Mouse (Mus musculus): Measurements from ENCODE around the gene Erlin1. TPM values are rescaled to one million over a fixed set of nuclear protein-coding genes. Genes with fewer than 3 reads are reported as not detected.

Gene Erlin1
- total RNA-seq, 2 experiments from 2014 or later: 17.7 to 28.0 TPM

DNA sequence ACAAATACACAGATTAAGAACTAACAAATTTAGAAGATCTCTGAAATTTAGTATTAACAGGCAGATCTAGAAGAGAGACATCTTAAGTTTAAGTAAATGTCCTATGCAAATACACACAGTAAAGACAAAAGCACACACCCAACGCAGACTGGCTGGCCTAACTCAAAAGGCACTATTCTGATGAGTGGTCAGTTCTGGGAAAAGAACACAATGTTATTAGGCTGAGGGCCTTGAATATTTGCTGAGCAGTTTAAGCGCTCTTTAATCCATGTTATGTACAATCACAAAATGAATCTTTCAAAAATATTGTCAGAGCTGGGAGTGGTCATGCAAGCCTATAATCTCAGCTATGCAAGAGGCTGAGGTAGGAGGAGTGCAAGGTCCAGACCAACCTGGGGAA is 4.9 kb downstream of the Erlin1 start:
- no peak for DNase-seq (ENCODE audit: low spot score in 2 of 2)

DNA sequence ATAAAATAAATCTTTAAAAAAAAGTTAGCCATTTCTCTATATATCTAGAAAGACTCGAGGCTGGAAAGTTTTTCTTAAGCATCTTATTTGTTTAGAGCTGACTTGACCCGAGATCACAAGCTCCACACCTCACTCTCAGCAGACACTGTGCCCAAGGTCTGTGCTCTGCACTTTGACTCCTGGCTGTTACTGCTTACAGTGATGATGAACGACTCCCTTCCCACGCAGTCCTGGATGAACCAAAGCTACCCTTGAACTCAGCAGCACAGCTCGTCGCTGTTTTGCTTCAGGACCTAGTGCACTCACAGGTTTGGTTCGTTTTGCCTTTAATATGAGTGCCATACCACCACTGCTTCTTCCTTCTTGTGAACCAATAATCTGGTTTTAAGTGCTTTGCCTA is 5.8 kb downstream of the Erlin1 start:
- DNase-seq (ENCODE audit: low spot score in 2 of 2): no peak

DNA sequence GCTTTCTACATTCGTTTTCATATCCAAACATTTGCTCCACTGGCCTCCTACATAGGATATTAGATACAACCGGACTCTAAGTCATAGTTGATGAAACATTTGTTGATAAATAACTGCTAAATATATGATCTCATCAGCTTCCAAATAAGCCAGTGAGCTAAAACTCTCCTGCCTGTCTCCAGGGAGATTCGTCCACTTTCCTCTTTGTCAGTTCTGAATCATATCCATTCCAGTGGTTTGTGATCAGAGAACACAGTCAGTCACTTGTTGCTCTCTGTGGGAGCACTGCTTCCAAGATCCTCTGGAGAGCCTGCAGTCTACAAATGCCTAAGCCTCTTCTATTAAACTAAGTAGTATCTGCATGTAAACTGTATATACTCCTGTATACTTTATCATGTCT is 9.4 kb downstream of the Erlin1 start:
- DNase-seq (ENCODE audit: low spot score in 2 of 2): no peak

DNA sequence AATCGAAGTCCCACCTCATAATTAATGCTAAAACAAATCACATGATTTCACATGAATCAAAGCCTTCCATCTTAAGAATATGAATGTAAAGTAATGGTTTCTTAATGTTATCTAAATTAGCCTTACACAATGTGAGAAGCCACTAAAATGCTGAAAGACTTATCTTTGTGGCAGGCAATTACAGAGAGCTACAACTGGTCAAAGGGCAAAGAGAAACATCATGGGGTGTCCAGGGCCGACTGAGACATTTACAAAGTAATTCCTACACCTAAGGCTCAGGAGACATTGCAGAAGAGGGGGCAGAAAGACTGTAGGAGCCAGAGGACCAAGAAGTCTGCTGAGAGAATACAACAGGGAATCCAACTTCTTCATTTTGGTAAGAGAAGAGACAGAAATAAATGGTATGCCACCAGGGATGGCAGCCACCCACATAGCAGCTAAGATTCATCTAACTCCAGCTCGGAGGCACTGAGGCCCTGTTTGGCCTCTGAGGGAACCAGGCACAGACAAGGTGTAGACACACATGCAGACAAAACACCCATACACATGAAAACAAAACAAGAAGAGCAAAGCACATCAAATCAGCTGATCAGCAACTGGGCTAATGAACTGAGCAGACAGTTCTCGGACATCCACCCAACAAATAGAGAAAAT is 14.3 kb downstream of the Erlin1 start:
- no peak for DNase-seq (ENCODE audit: low spot score in 2 of 2)

DNA sequence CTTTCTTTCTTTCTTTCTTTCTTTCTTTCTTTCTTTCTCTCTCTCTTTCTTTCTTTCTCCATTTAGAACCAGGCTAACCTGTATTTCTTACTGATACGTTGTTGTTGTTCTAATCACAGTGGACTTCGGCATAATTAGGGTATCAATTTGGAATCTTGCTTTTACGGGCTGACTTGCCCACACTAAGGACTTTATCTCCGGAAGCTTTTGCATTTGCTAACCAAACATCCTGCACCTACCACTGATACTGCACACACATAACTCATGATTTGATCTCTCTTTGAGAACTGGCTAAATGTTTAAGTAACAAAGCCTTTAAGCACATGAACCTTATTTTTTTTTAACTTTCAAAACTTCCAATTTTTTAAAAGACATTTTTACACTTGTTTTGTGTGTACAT is 19.2 kb downstream of the Erlin1 start:
- DNase-seq (ENCODE audit: low spot score in 2 of 2): no peak

DNA sequence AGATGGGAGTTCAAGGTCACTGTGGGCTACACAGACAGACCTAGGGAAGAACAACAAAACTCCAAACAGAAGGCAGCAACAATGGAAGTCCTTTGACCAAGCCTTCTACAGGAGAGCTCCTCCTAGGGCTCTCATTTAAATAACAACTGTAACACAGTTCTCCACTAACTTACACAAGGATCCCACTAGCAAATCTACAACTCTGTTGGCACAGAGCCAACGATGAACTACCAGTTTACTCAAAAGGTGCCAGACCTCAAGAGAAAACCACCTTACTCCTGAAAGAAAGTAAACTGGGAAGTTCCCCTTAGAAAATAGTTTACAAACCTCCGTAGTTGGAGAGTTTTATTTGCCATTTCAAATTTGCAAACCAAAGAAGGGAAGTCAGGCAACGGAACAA is 20.3 kb downstream of the Erlin1 start:
- DNase-seq (ENCODE audit: low spot score in 2 of 2): no peak

DNA sequence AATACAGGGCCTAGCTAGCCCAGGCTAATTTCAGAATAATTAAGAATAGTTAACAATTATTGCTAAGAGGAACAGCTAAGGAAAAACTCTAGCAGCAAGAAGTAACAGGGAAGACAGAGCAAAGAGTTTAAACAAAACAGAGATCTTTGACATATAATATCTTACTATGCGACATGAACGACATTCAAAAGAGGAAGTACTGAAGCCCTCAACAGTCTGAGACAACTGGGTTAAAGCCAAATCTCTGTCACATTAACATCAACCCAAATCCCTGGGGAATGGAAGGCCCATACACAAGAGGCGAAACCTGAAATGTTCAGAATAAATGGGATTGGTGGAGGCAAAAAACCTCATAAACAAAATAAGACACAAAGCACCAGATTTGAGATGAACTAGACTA is 23.7 kb downstream of the Erlin1 start:
- DNase-seq (ENCODE audit: low spot score in 2 of 2): no peak

DNA sequence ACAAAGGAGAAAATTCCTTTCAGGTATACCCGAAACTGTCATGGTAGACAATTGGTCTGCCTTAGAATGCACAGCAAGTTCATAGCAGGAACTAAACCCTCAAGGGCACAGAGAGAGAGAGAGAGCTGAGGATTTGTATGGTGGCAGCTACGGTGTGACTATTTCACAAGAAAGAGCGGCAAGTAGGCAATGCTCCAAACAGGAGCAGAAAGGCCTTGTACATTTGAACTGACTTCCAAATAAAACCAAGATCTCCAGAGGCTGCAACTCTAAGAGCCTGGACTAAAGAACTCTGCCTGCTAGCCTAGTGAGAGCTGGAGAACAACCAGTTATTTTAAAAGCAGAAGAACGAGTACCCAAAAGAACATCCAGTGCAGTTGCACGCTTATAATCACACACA is 27.5 kb downstream of the Erlin1 start:
- DNase-seq (ENCODE audit: low spot score in 2 of 2): no peak

DNA sequence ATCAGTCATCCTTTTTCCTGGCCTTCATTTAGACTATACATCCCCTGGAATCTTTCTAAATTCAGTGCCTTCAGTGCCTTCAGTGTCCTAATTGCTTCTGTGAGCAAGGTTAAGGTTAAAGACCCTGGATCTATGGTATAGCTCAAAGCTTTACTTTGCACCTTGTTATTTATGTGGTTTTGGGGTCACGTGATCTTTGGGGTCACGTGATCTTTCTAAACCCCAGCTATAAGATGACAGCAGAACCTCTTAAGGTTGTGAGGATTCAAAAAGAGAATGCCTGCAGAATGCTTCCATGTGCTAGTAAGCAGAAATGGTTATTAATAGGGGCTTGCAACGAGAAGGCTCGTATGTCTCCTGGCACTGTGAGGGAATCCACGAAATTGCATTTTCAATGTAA is 36.2 kb downstream of the Erlin1 start:
- DNase-seq (ENCODE audit: low spot score in 2 of 2): no peak

DNA sequence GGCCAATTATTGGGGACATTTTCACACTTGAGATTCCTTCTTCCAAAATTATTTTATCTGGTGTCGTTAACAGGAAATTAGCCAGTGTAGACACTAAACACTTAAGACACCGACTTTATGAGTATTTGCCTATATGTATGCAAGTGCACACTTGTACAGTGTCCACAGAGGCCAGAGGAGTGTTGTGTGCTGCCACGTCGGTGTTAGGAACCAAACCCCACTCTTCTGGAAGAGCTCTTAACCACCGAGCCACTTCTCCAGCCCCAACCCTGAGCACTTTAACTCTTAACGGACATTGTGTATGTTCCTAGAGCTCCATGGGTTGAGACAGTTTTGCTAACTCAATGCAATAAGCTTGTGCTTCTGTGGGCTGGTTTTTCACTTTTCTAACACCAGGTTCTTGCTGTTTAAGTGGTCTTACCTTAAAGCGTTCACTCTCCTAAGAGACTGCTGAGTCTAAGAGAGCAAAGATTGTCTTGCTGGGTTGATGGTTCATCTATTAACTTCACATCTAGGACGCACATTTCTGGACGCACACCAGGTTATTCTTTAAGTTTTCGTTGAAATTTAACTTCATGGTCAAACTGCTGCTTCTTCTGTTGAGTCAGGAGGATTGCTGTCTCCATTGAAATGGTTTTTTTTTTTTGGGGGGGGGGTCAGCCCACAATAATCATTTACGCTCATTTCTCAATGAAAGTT is 37.4 kb downstream of the Erlin1 start:
- DNase-seq (ENCODE audit: low spot score in 2 of 2): no peak

DNA sequence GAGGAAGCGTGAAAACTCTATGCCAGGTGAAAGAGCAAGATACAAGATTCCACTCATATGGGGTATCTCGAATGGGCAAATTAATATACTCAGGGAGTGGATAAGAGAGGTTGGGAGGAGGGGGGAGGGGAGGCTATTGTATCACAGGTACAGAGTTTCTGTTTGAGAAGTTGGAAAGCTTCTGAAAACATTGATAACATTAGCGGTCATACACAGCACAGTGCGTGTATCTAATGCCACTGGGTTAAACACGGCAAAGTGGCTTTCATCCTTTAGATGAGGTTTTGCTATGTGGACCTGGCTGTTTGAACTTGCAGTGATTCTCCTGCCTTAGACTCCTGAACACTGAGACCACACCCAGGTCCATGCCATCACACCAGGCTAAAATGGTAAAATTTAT is 39.6 kb downstream of the Erlin1 start:
- no peak for DNase-seq (ENCODE audit: low spot score in 2 of 2)

DNA sequence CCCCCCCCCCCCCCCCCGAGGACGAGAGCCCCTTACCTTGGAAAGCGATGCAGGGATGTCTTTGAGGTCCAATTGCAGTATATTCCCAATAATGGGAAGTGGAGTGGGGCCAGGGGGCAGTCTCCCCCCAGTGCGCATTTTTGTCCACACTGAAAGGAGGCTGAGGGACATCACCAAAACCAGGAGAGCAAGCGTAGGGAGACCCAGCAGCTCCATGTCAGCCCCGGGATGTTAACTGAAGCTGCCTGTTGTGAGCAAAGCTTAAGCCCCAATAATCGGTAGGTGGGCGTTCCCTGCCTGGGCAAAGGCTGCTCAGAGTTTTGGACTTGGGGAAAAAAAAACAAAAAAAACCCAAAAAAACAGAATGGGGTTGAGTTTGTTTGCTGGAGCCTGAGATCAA is 40.6 kb downstream of the Erlin1 start, which contains the start of gene Cyp2c23:
Cyp2c23 (minus strand) TSS at position 237 of the 400 bp plus-strand sequence.
- no peak for DNase-seq (ENCODE audit: low spot score in 2 of 2)

DNA sequence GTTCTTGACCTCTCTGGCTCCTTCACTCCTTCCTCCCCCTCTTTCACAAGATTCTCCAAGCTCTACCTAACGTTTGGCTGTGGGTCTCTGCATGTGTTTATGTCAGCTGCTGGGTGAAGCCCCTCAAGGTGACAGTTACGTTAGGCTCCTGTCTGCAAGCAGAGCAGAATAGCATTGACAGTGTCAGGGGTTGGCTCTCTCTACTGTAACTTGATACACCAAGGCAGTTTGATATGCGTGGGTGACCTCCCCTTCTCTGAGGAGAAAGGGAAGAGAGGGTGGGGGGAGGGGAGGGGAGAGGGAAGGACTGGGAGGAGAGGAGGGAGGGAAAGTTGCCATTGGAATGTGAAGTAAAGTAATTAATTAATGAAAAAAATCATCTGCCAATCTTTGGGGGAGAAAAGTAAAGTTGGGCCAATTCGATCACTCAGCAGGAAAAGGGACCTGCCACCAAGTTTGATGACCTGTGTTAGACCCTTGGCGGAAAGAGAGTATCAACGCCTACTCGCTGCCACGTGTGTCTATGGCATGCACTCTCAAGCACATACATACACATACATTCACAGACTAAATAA is 42.5 kb downstream of the Erlin1 start:
- DNase-seq (ENCODE audit: low spot score in 2 of 2): no peak

DNA sequence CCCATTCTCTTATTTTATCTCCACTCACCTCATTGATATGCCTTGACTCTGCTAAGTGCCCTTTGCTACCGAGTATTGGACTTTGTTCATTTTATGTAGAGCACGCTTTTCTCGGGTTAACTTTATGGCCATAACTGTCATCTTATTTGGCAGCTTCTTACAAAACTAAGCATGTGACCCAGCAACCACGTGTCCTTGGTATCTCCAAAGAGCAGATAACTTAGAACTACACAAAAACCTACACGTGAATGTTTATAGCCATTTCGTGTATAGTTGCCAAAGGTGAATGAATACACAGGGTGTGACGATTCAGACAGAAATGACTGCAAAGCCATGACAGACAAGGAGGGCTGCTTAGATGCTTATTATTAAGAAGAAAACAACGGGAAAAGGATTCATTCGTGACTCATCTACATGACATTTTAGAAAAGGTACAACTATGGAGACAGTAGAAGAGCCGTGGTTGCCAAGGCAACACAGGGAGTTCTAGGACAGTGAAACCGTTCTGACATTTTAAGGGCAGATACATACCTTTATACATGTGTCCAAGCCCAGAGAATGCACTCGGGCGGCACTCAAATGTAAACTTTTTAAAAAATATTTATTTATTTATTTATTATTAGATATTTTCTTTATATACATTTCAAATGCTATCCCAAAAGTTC is 44.5 kb downstream of the Erlin1 start:
- peak in 1 of 2 experiments; percentile 20 for DNase-seq (ENCODE audit: low spot score in 2 of 2)

DNA sequence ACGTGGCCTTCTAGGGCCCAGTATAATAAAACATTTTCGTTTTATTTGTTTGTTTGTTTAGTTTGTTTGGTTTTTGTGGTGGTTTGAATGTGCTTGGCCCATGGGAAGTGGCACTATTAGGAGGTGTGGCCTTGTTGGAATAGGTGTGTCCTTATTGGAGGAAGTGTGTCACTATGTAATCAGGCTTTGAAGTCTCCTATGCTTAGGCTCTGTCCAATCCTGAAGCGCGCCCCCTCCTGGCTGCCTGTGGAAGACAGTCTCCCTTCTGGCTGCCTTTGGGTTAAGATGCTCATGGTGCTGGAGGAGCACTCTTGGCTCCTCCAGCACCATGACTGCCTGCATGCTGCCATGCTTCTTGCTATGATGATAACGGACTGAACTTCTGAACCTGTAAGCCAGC is 46.5 kb downstream of the Erlin1 start:
- DNase-seq (ENCODE audit: low spot score in 2 of 2): no peak

DNA sequence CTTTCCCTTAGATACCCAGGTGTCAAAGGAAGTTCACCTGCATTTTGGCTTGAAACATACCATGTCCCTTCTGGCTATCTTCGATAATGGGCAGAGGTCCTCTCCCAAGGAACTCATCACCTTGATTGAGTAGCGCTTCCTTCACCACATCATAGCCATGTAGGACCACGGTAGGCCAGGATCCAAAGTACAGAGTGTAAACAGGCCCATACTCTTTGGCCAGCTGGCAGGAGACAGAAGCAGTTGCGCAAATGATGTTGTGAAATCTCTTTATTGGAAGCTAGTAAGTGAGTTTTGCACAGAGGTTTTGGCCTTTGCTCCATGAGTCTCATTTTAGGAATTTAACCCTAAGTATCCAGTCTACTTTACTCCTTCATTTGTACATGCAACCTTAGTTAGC is 48.1 kb downstream of the Erlin1 start:
- peak in 1 of 2 experiments; percentile 29 for DNase-seq (ENCODE audit: low spot score in 2 of 2)

DNA sequence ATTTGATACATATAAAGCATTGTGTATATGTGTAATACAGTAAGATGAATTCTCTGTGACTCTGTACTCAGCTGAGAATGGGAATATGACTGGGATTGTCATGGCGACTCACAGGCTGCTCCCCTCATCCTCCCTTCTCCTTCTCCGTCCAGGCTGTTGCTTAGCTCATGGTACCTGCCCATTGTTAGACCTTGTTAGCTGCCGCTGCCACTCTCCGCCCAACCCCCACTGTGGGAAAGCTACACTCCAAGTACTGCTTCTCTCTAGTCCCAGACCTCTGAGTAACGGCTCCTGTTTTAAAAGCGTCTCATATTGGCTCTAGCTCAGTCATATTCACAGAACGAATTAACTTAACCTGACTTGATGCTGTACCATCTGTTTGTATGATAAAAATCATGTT is 49.8 kb downstream of the Erlin1 start:
- DNase-seq (ENCODE audit: low spot score in 2 of 2): no peak

DNA sequence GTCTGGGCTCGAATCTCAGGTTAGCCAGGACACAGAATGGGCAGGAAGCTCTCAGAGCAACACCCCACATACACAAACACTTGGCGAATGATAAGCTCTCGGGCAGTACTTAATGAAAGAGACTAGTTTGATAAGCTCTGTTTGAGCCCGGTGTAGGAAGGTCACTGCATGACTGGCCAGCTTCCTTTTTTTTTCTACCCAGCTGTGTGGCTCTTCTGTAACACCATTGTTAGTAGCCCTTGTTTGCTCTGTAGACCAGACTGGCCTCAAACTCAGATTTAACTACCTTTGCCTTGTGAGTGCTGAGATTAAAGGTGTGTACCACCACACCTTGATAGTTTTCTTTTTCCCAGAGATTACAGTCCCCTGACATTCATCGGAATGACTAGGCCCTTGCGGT is 55.7 kb downstream of the Erlin1 start:
- no peak for DNase-seq (ENCODE audit: low spot score in 2 of 2)

DNA sequence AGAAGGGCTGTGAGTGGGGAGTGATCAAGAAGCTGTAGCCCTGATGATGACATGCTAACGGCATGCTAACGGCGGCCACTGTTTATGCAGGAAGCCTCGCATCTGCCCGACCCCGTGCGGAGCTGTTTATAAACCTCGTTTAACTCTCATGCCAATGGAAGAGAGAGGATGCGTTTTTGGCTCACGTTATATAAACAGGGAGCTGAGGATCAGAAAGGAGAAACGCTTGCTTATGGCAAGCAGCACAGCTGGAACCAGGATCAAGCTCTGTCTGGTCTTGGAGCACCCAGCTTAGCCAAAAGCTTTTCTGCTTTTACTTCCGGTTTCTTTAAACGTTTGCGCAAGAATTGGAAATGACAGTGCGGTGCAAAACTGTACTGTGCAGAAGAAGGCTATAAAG is 60.8 kb downstream of the Erlin1 start:
- no peak for DNase-seq (ENCODE audit: low spot score in 2 of 2)

DNA sequence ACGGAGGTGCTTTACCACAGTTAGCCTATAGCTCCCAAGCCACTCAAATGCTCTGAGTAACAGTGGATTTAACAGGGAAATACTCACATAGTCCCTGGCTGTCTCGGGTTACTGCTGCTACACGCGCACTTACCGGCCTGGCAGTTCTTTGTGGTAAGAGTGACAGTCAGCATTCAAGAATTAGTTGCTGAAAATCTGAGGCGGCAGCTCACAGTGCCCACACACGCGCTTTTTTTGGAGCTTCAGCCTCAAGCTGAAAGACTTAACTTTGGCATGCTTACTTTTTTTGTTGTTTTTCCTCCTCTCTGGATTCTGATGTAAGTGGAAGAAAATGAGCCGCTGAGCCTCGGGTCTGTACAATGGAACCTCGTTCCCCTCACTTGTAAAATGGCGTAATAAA is 62.4 kb downstream of the Erlin1 start:
- DNase-seq (ENCODE audit: low spot score in 2 of 2): no peak

DNA sequence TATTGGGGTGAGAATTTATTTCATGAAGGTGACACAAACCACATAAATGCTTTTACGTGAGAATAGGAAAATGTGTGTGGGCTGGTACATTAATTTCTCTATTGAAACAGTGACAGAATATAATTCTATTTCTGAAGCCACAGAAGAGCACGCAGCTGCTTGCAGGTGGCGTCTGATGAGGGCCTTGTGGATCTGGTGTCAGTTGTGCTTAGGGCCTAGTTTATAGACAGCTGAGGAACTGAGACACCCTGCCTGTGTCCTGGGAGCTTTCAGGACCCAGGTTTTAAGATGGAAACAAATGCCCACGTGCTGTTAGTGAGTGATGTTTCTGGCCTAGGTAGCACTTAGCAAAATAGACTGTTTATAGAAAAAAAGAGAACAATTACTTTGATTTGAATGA is 64.6 kb downstream of the Erlin1 start:
- DNase-seq (ENCODE audit: low spot score in 2 of 2): no peak

DNA sequence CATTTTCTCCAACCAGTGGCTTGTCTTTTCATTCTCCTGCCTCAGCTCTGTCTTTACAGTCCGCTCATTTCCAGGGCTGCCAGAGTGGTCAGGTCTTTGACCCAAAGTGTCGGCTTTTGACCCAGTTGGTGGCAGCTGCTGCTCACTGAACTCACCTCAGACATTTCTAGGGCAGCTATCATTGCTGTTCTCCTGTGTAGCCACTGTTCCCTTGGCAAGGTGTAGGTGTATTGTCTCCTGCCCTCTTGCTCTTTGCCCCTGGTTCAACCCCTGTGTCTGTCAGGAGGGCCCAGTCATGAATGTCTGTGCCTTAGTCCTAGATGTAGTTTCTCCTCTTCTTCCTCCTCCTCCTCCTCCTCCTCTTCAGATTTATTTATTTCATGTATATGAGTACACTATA is 65.3 kb downstream of the Erlin1 start:
- DNase-seq (ENCODE audit: low spot score in 2 of 2): no peak

Measured in adrenal gland, adult 18-20 months (tissue).